Mouse (Mus musculus): ENCODE results near the gene Bbof1. TPM values are rescaled to one million over a fixed set of nuclear protein-coding genes. Genes with fewer than 3 reads are reported as not detected.

Bbof1 gene
- under 1 TPM; 0.30 to 0.69 (median 0.60) TPM for polyA plus RNA-seq (2017; shearing (Covaris generic))

DNA sequence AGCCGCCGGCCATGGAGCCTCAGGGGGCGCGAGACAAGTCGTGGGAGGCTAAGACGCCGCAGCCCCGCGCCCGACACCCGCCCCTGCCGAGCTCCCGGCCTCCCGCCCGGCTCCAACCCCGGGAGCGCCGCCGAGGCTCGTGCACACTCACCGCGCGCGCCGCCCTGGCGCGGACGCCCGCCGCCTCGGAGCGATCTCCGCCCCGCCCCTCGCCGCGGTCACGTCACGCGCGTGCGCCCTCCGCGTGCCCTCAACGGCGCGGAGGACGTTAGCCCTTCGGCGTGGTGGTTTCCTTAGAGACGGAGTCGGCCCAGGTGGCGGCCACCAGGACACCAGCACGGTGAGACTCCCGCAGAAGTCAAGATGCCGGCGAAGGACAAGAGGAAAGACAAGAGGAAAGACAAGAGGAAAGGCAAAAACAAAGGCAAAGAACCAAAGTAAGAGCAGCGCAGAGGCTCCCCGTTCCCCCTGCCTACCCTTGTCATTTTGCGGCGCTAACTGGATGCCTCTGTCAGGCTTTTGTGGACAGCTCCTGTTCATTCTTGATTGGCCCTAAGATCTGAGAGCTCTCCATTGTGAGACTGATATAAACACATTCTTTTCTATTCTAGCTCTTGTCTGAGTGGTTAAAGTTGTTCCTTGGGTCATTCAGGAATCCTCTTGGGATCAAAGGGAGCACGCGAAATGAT lies at the start of gene Bbof1, which contains the start of gene Entpd5:
Gene Bbof1, plus strand, starts transcription at position 253 of the 689 bp plus-strand sequence.
Gene Entpd5, minus strand, starts transcription at position 211 of the 689 bp plus-strand sequence.
- ATAC-seq = peak; percentile 75

DNA sequence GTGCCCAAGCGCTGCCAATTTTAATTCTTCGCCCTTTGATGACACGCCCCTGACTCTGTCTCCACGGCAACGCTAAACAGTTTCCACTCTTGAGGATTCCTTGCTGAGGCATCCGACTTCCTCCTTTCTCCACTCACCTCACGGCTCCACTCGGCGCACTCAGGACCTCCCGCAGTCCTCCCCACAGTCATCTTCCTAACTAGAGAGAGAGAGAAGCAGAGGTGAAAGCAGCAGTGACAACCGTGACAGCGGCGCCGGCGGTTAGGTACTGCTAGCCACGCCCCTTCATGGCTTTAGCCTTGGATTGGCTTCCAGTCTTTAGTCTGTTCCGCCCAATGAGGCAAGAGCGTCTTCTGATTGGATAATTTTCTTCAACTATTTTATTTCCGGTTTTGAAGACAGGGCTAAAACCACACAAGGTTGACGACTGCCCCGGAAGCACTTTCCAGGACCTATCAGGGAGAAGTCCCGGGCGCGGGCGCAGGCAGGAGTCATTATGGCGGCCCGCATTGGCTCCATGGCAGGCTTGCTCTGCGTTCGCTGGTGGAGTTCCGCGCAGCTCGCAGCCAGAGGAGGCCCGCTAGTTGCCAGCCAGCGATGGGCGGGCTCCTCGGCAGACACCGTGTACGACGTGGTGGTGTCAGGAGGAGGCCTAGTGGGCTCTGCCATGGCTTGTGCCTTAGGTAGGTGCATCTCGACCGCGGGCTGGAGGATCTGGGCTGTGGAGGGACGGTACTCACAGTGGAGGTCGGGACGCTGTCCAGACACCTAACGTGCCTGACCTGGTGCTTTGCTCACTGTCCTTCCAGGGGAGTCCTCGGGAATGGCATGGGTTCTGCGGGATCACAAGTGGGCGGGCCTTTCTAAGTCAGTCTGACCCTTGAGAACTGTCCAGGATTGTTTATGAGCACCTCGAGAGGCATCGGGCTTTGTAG lies 47.0 kb upstream of the Bbof1 start, which contains the start of the genes Coq6 and Fam161b:
Gene Coq6, plus strand, starts transcription at position 103 of the 935 bp plus-strand sequence.
Gene Fam161b, minus strand, starts transcription at position 279 of the 935 bp plus-strand sequence.
- peak; percentile 99 for ATAC-seq

- no peak for ATAC-seq
These were observed 46.0 kb upstream of the Bbof1 start for GRCm38 (mm10) chr12:84362872-84363271.

DNA sequence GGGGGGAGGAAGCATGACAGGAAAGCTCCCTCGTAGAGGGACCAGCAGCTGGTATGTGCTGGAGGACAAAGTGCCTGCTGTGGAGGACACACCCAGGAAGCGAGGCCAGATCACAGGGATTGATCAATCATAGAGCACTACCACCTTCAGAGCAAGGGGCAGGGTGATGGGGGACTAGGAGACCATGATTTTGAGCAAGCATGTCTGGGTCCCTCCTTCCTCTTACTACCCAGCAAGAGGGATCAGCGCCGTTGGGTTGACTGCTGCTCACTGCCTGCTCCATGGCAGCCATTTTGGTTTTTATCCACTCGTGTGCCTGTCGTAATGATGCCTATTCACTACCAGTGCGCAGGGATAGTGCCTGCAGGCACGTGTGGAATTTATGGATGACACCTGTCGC lies 44.6 kb upstream of the Bbof1 start:
- no peak for ATAC-seq

DNA sequence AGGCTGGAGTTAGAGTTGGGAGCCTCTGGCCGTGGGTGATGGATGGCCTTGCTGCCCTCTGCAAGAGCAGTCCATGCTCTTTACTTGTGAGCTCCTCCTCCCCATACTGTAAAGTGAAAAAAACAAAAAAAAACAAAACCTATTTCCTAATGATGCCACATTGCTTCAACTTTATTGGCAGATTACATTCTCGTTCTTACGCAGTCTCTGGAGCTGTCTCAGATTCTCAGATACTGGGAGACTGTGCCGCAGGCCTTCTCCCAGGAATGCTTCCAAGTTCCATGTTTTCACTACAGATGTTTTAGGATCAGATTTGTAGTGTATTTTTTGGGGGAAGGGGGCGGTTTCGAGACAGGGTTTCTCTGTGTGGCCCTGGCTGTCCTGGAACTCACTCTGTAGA lies 43.7 kb upstream of the Bbof1 start:
- ATAC-seq = no peak

DNA sequence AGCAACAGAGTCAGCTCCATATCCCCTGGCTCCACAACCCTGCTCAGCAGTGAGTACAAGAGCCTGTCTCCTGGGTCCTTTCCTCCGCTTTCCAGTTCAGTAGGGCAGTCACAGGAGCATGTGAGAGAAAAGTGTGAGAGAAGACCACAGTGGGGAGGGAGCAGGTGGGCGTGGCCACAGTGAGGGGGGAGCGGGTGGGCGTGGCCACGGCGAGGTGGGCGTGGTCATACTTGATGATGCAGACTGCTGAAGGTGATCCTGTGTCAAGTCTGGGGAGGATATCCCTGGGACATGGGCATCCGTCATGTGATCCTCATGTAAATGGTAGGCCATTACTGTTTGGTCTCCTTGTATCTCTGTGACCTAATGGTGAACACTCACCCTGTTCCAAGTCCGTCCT lies 41.9 kb upstream of the Bbof1 start:
- no peak for ATAC-seq

- no peak for ATAC-seq
These were observed 37.2 kb upstream of the Bbof1 start for GRCm38 (mm10) chr12:84371647-84372046.

DNA sequence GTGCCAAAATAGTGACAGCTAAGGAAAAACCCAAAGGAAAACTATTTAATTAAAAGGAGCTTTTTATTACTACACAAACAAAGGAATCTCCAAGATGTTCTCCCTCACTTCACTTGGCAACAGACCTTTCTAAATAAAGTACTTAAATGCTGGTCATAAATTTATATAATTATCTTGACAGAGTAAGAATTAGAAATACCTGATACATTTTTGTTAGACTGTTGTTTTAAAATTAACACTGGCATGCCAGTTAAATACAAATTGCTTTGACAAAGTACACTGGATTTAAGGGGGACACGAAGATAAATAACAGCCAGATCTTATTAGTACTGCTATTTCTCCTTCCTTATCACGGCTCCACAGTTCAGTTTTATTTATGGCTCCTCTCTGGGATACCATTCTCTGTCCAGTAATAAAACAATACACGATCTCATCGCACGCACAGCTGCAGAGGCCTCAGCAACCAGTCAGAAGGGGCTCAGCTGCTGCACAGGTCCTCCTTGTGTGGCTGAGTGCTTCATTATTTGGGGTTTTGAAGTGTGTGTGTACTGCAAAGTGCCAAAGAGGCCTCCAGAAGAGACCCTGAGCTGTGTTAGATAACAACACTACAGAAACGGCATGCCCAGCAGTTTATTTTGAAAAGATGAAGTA lies 34.9 kb upstream of the Bbof1 start:
- ATAC-seq = no peak

- no peak for ATAC-seq
These were observed 26.5 kb upstream of the Bbof1 start for GRCm38 (mm10) chr12:84382369-84382768.

GRCm38 (mm10) chr12:84384644-84385081 lies 24.2 kb upstream of the Bbof1 start:
- ATAC-seq = no peak

DNA sequence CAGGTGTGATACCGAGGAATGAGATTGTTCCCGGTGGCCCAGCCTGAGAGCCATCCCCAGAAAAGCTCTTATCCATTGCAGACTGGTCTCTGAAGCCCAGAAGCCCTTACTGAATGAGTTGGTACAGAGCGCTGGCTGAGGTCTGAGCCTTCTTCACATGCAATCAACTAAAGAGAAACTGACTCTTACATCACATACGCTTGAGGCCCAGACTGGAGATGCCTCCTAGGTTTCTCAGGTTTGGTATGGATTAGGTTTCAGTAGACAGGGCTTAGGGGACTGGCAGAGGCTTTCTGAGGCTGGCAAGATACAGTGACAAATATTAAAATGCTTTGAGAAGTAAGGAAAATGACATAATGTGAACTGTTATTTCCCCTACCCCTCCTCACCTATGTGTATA lies 23.5 kb upstream of the Bbof1 start:
- no peak for ATAC-seq

- ATAC-seq = no peak
These were observed 20.8 kb upstream of the Bbof1 start for GRCm38 (mm10) chr12:84388097-84388496.

GRCm38 (mm10) chr12:84388774-84389400 lies 20.0 kb upstream of the Bbof1 start:
- ATAC-seq = peak; percentile 58

DNA sequence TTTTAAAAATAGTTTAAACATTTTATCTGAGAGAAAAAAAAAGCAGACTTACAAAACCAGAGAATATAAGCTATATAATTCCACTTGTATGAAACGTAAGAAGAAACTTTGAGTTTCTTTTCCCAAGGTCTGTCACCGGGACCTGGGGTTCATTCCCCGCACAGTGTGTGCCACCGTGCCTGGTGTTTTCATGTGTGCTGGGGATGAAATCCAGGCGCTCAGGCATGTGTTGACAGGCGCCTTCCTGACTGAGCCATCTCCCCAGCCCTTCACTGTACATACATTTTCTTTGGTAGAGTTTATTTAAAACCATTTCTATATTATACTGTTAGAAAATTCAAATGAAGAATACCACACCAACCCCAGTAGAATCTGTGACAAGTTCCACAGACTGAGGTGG lies 18.5 kb upstream of the Bbof1 start:
- no peak for ATAC-seq

DNA sequence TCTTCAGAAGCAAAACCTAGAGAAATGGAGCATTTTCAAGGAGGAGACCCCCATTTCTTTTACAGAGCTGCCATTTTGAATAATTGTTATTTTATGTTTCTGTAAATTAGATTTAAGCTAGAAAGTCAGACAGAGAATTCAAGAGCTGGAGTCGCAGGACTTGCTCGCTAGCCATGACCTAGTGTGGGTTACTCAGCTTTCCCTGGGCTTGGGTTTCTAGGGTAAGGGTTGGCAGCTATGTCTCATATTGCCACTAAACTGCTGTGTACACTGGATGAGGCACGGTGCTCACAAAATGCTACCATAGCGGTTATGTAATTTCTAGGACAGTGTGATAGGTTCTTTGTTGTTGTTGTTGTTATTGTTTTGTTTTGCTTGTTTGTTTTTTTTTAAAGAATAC lies 16.2 kb upstream of the Bbof1 start:
- no peak for ATAC-seq

GRCm38 (mm10) chr12:84393847-84394246 lies 15.0 kb upstream of the Bbof1 start:
- ATAC-seq = no peak

- ATAC-seq = no peak
These were observed 11.8 kb upstream of the Bbof1 start for GRCm38 (mm10) chr12:84396947-84397679.

GRCm38 (mm10) chr12:84397685-84398084 lies 11.2 kb upstream of the Bbof1 start:
- ATAC-seq = no peak

- ATAC-seq = no peak
These were observed 10.2 kb upstream of the Bbof1 start for GRCm38 (mm10) chr12:84398629-84399028.

DNA sequence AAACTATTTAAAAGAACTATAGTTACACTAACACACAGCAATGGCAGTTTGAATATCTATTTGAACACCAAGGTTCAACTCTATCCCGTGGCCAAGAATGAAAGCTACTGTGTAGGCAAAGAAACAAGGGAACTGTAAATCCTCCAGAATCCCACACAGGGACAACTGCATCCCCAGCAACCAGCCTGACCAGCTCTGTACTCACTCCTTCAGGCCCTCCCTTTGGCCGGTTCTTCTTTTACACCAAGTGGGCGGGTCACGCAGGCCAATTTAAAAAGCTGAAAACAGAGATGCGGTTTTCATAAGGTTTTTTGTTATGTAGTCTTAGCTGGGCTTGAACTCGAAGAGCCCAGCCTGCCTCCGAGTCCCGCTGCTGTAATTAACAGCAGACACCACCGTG lies 9.7 kb upstream of the Bbof1 start:
- no peak for ATAC-seq

- ATAC-seq = no peak
These were observed 9.2 kb upstream of the Bbof1 start for GRCm38 (mm10) chr12:84399663-84400062.

DNA sequence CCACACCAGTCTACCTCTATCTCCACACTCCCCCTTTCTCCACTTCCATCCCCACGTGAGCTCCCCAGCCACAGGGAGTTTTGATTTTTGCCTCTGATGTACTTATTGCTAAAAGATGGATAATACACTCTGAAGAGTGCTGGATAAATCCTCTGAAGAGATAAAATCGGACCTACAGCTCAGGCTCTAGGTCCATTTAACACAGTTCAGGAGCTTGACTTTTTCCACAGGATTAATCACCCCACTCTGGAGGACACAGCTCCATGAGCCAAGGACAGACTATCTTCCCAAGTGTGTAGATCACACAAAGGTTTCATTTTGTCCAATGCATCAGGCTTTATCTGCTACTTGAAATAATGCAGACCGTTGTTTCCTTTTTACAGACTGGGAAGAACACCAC lies 8.8 kb upstream of the Bbof1 start:
- no peak for ATAC-seq

All from inflammation-experienced regulatory T-cells, adult 6 months (primary cell).